ENCODE assay signal across 8 mouse cellular contexts in genomic region chr7:45705873-45706281, GRCm38 (mm10). TPM values are rescaled to one million over a fixed set of nuclear protein-coding genes. Genes with fewer than 3 reads are reported as not detected.
A peak's percentile ranks its signal among the peaks of the same experiment; 100 is the strongest.
DNase-seq lines count a peak whose midpoint lies in the region; ATAC-seq and TF ChIP-seq lines count a peak whose summit lies in the region.

No protein-coding gene starts in this region.

- peaks cover 12% of the 10 kb centered on the region for H3K36me3 ChIP-seq in erythroblast, embryonic 14.5 days (ENCODE audit: control insufficient read depth)
- peaks cover 4% of the 10 kb centered on the region for H3K36me3 ChIP-seq in hindbrain, postnatal 0 days (ENCODE audit: insufficient read depth, low read length)
- peaks cover 17% of the 10 kb centered on the region; the same call in 1 of the 2 replicates for H3K36me3 ChIP-seq in macrophage (ENCODE audit: inconsistent target)
- H3K36me3 ChIP-seq in splenic B cell, adult 2 months (ENCODE audit: control insufficient read depth, insufficient read depth, low read length, poor library complexity, severe bottlenecking): peaks cover 3% of the 10 kb centered on the region; the same call in 1 of the 2 replicates

- ATAC-seq in erythroblast, adult 5-6 weeks (replicated peaks; ENCODE audit: low FRiP score, poor library complexity, severe bottlenecking): no peak
- no peak for ATAC-seq in hindbrain, postnatal 0 days

- H3K4me3 ChIP-seq in erythroblast, embryonic 14.5 days (replicated peaks): peak overlapping the region; percentile 67
- H3K4me3 ChIP-seq in gastrocnemius, adult 2 months: peak overlapping the region; percentile 79
- H3K4me3 ChIP-seq in hindbrain, postnatal 0 days (ENCODE audit: low read length): peak overlapping the region; percentile 49
- H3K4me3 ChIP-seq in macrophage (ENCODE audit: inconsistent target): peak overlapping the region; percentile 90

- intact Hi-C loops in gastrocnemius, adult 2 months (cut with DNase I): no loop called here

- H3K27ac ChIP-seq in gastrocnemius, adult 2 months: peak overlapping the region; percentile 93
- H3K27ac ChIP-seq in hindbrain, postnatal 0 days: peak overlapping the region; percentile 82
- peak overlapping the region; percentile 92 for H3K27ac ChIP-seq in macrophage

- peak; percentile 80 for DNase-seq in cerebellum, adult 8-10 months
- DNase-seq in gastrocnemius, adult 2 months: peak; percentile 93
- DNase-seq in hindbrain, postnatal 0 days (ENCODE audit: low spot score): peak; percentile 39
- peak; percentile 76 to 88 for DNase-seq in left cerebral cortex, adult 8-10 months (ENCODE audit: low spot score in 2 of 2)
- DNase-seq in splenic B cell, adult 2 months (ENCODE audit: low read depth, low spot score): peak; percentile 32

- TF ChIP-seq CTCF in gastrocnemius, adult 2 months (IDR thresholded peaks at IDR 0.05): no peak
- TF ChIP-seq CTCF in hindbrain, postnatal 0 days (IDR thresholded peaks at IDR 0.05; ENCODE audit: low read depth): no peak

- H3K79me2 ChIP-seq in macrophage (ENCODE audit: inconsistent target): peaks cover 29% of the 10 kb centered on the region; the same call in 1 of the 2 replicates

- no peaks in the 10 kb centered on the region for H3K9me3 ChIP-seq in erythroblast, embryonic 14.5 days (ENCODE audit: control insufficient read depth, low read length)
- H3K9me3 ChIP-seq in hindbrain, postnatal 0 days (ENCODE audit: low read length): no peaks in the 10 kb centered on the region

- peak overlapping the region; percentile 63; the same call in 1 of the 2 replicates for H3K9ac ChIP-seq in hindbrain, postnatal 0 days (replicated peaks; ENCODE audit: low read length)

- 0% methylated on average over 7 of the region's 7 CpGs for WGBS in hindbrain, postnatal 0 days
- WGBS in macrophage (ENCODE audit: missing documents): 1% methylated on average over 7 of the region's 7 CpGs

- H3K4me2 ChIP-seq in hindbrain, postnatal 0 days (ENCODE audit: low read depth, low read length): peak overlapping the region; percentile 90

- peaks cover 25% of the 10 kb centered on the region for H3K27me3 ChIP-seq in erythroblast, embryonic 14.5 days (ENCODE audit: control insufficient read depth)
- H3K27me3 ChIP-seq in hindbrain, postnatal 0 days (ENCODE audit: insufficient read depth, low read length): no peaks in the 10 kb centered on the region
- no peaks in the 10 kb centered on the region for H3K27me3 ChIP-seq in splenic B cell, adult 2 months (ENCODE audit: control insufficient read depth, insufficient read depth, low read length, poor library complexity, severe bottlenecking)

- peaks cover 52% of the 10 kb centered on the region for H3K4me1 ChIP-seq in erythroblast, embryonic 14.5 days (ENCODE audit: control insufficient read depth)
- H3K4me1 ChIP-seq in hindbrain, postnatal 0 days (ENCODE audit: insufficient read depth, low read length): peaks cover 48% of the 10 kb centered on the region

RNA-seq across cellular contexts. Expression of gene Dbp, which starts 1.0 kb away (rescaled TPM):
- 0.07 TPM in 2 replicates for polyA plus RNA-seq in erythroblast, embryonic 14.5 days (2012)
- total RNA-seq in erythroblast, adult 5-6 weeks (2015; ENCODE audit: low replicate concordance): 1.5 and 1.9 TPM in 2 replicates
- total RNA-seq in erythroblast, adult 5-6 weeks (2017; ENCODE audit: low replicate concordance): 0.77 and 2.2 TPM in 2 replicates
- 100 to 1,000 TPM in 1 of 2 experiments, 1 to 10 TPM in 1; 8.8 to 105 TPM for total RNA-seq in gastrocnemius, adult 2 months (2021)
- 4.2 and 12.2 TPM in 2 replicates for total RNA-seq in hindbrain, postnatal 0 days (2014; rRNA removed)
- polyA plus RNA-seq in hindbrain, postnatal 0 days (2015; fragmentation: Nextera tagmentation; extraction: Ambion mirVana): 4.6 and 5.3 TPM in 2 replicates
- 100 to 1,000 TPM; 164 to 236 (median 186) TPM for total RNA-seq in left cerebral cortex, adult 8-10 months (2022)
- 100 to 1,000 TPM in 1 of 26 experiments, 10 to 100 TPM in 14, 1 to 10 TPM in 11; 1.4 to 103 (median 15.7) TPM for total RNA-seq in macrophage (2018; cell fraction: chromatin; rRNA removed)
- total RNA-seq in macrophage (2018; cell fraction: cytosol; rRNA removed): 10 to 100 TPM; 20.2 to 85.8 (median 49.5) TPM
- total RNA-seq in macrophage (2018; cell fraction: nucleus; rRNA removed): 10 to 100 TPM in 21 of 26 experiments, 1 to 10 TPM in 5; 5.0 to 96.3 (median 19.0) TPM
- polyA plus RNA-seq in macrophage (2018): 11.3 to 58.2 TPM (median 52.9 TPM) in 3 replicates

RNA-seq across cellular contexts. Expression of gene Car11, which starts 6.2 kb away (rescaled TPM):
- polyA plus RNA-seq in erythroblast, embryonic 14.5 days (2012): not detected in 2 replicates
- total RNA-seq in erythroblast, adult 5-6 weeks (2015; ENCODE audit: low replicate concordance): not detected in 2 replicates
- not detected in 2 replicates for total RNA-seq in erythroblast, adult 5-6 weeks (2017; ENCODE audit: low replicate concordance)
- total RNA-seq in gastrocnemius, adult 2 months (2021): 10 to 100 TPM in 1 of 2 experiments, 1 to 10 TPM in 1; 7.7 to 16.4 TPM
- total RNA-seq in hindbrain, postnatal 0 days (2014; rRNA removed): 89.4 and 91.0 TPM in 2 replicates
- 76.9 and 78.2 TPM in 2 replicates for polyA plus RNA-seq in hindbrain, postnatal 0 days (2015; fragmentation: Nextera tagmentation; extraction: Ambion mirVana)
- total RNA-seq in left cerebral cortex, adult 8-10 months (2022): 100 to 1,000 TPM; 230 to 247 (median 241) TPM
- total RNA-seq in macrophage (2018; cell fraction: chromatin; rRNA removed): 1 to 10 TPM in 1 of 26 experiments, under 1 TPM in 1, not detected in 24; 0.86 to 3.0 TPM
- under 1 TPM in 14 of 26 experiments, not detected in 12; 0.08 to 0.84 (median 0.14) TPM for total RNA-seq in macrophage (2018; cell fraction: cytosol; rRNA removed)
- total RNA-seq in macrophage (2018; cell fraction: nucleus; rRNA removed): 1 to 10 TPM in 1 of 26 experiments, under 1 TPM in 2, not detected in 23; 0.60 to 1.1 (median 0.79) TPM
- 0.56 TPM in 1 of 3 replicates, not detected in the others for polyA plus RNA-seq in macrophage (2018)

RNA-seq across cellular contexts. Expression of gene Rpl18, which starts 9.4 kb away (rescaled TPM):
- polyA plus RNA-seq in erythroblast, embryonic 14.5 days (2012): 1,232 and 1,322 TPM in 2 replicates
- total RNA-seq in erythroblast, adult 5-6 weeks (2015; ENCODE audit: low replicate concordance): 423 and 424 TPM in 2 replicates
- total RNA-seq in erythroblast, adult 5-6 weeks (2017; ENCODE audit: low replicate concordance): 286 and 289 TPM in 2 replicates
- 100 to 1,000 TPM; 451 to 508 TPM for total RNA-seq in gastrocnemius, adult 2 months (2021)
- 999 and 1,175 TPM in 2 replicates for total RNA-seq in hindbrain, postnatal 0 days (2014; rRNA removed)
- polyA plus RNA-seq in hindbrain, postnatal 0 days (2015; fragmentation: Nextera tagmentation; extraction: Ambion mirVana): 519 and 535 TPM in 2 replicates
- total RNA-seq in left cerebral cortex, adult 8-10 months (2022): 100 to 1,000 TPM; 340 to 384 (median 357) TPM
- total RNA-seq in macrophage (2018; cell fraction: chromatin; rRNA removed): 100 to 1,000 TPM in 1 of 26 experiments, 10 to 100 TPM in 25; 14.5 to 193 (median 57.8) TPM
- 100 to 1,000 TPM; 451 to 985 (median 613) TPM for total RNA-seq in macrophage (2018; cell fraction: cytosol; rRNA removed)
- total RNA-seq in macrophage (2018; cell fraction: nucleus; rRNA removed): 100 to 1,000 TPM in 23 of 26 experiments, 10 to 100 TPM in 3; 87.1 to 264 (median 134) TPM
- polyA plus RNA-seq in macrophage (2018): 290 to 1,003 TPM (median 791 TPM) in 3 replicates

RNA-seq across cellular contexts. Expression of gene Sec1, which starts 11.7 kb away (rescaled TPM):
- polyA plus RNA-seq in erythroblast, embryonic 14.5 days (2012): not detected in 2 replicates
- not detected in 2 replicates for total RNA-seq in erythroblast, adult 5-6 weeks (2015; ENCODE audit: low replicate concordance)
- total RNA-seq in erythroblast, adult 5-6 weeks (2017; ENCODE audit: low replicate concordance): not detected in 2 replicates
- under 1 TPM in 1 of 2 experiments, not detected in 1; 0.25 TPM for total RNA-seq in gastrocnemius, adult 2 months (2021)
- total RNA-seq in hindbrain, postnatal 0 days (2014; rRNA removed): 0.68 and 0.79 TPM in 2 replicates
- 0.35 and 0.48 TPM in 2 replicates for polyA plus RNA-seq in hindbrain, postnatal 0 days (2015; fragmentation: Nextera tagmentation; extraction: Ambion mirVana)
- total RNA-seq in left cerebral cortex, adult 8-10 months (2022): 1 to 10 TPM in 1 of 4 experiments, under 1 TPM in 3; 0.63 to 1.1 (median 0.87) TPM
- total RNA-seq in macrophage (2018; cell fraction: chromatin; rRNA removed): not detected
- total RNA-seq in macrophage (2018; cell fraction: cytosol; rRNA removed): under 1 TPM in 1 of 26 experiments, not detected in 25; 0.05 TPM
- total RNA-seq in macrophage (2018; cell fraction: nucleus; rRNA removed): not detected
- polyA plus RNA-seq in macrophage (2018): not detected in 3 replicates

RNA-seq across cellular contexts. Expression of gene Sphk2, which starts 11.9 kb away (rescaled TPM):
- 5.1 and 5.7 TPM in 2 replicates for polyA plus RNA-seq in erythroblast, embryonic 14.5 days (2012)
- 4.6 and 7.9 TPM in 2 replicates for total RNA-seq in erythroblast, adult 5-6 weeks (2015; ENCODE audit: low replicate concordance)
- total RNA-seq in erythroblast, adult 5-6 weeks (2017; ENCODE audit: low replicate concordance): 2.1 and 2.6 TPM in 2 replicates
- 10 to 100 TPM; 14.4 to 15.8 TPM for total RNA-seq in gastrocnemius, adult 2 months (2021)
- total RNA-seq in hindbrain, postnatal 0 days (2014; rRNA removed): 27.4 and 31.6 TPM in 2 replicates
- polyA plus RNA-seq in hindbrain, postnatal 0 days (2015; fragmentation: Nextera tagmentation; extraction: Ambion mirVana): 17.8 and 18.5 TPM in 2 replicates
- total RNA-seq in left cerebral cortex, adult 8-10 months (2022): 10 to 100 TPM; 24.9 to 27.4 (median 25.3) TPM
- total RNA-seq in macrophage (2018; cell fraction: chromatin; rRNA removed): 10 to 100 TPM; 15.7 to 99.3 (median 64.0) TPM
- 100 to 1,000 TPM in 2 of 26 experiments, 10 to 100 TPM in 24; 25.4 to 107 (median 74.2) TPM for total RNA-seq in macrophage (2018; cell fraction: cytosol; rRNA removed)
- total RNA-seq in macrophage (2018; cell fraction: nucleus; rRNA removed): 100 to 1,000 TPM in 6 of 26 experiments, 10 to 100 TPM in 20; 24.7 to 132 (median 74.8) TPM
- polyA plus RNA-seq in macrophage (2018): 47.1 to 55.5 TPM (median 51.5 TPM) in 3 replicates

Comparison
In these comparisons a context has a peak if more than half of its experiments do, and no peak if none do; other contexts are left out.
1. DNase-seq: peak in every context shown above with its lines; median percentile 93 in gastrocnemius, adult 2 months; 82 in left cerebral cortex, adult 8-10 months; 80 in cerebellum, adult 8-10 months; 39 in hindbrain, postnatal 0 days; 32 in splenic B cell, adult 2 months.
2. RNA of gene Car11, which starts 6.2 kb away (total RNA-seq): 230 to 247 TPM in left cerebral cortex, adult 8-10 months, 89.4 to 91.0 TPM in hindbrain, postnatal 0 days and 7.7 to 16.4 TPM in gastrocnemius, adult 2 months; not detected in erythroblast, adult 5-6 weeks; every median in the first group is over 4 times any median in the second.
3. Peak in every context shown above with its lines, with median percentiles within 50 percentile points of each other: H3K4me3 ChIP-seq and H3K27ac ChIP-seq.